Comparison of ENCODE assay signal across 12 mouse cellular contexts in the genomic region with DNA sequence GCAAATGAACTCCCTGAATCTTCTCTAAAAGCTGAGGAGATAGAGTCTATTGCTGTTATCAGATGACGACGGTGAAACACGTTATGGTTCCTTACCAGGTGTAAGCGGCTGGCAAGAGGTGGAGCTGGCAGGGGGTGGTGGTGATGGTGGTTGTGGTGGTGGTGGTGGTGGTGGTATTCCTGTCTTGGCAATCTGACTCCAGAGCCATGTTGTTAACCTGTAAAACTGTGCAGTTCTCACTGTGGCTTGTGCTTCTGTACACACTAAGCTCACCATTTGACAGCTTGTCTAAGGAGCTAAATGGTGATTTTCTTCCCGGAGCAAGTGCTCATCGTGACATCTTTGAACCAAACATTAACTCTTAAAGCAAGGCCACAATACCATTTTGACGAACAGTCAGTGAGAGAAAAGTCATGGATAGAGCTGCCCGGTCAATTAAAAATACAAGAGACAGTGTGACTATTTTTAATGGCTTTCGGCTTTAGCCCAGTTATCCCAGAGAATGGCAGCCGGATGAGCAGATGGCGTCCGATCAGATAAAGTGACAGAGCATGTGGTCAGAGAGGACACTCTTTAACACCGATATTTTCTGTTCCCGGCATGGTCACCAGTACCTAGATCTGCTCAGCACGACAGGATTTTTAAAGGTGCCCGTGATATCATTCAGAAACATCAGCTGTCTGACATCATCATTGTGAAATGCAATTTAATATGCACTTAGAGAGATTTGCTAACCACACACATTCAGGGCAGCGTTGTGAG. TPM values are rescaled to one million over a fixed set of nuclear protein-coding genes. Genes with fewer than 3 reads are reported as not detected.
DNase-seq lines count a peak whose midpoint lies in the region; ATAC-seq and TF ChIP-seq lines count a peak whose summit lies in the region.
"Had no signal": no experiment of that assay in that cellular context is flagged by ENCODE, and none has a peak within 500 bp of the region (broad histone marks: within the 10 kb centered on the region; RNA-seq: fewer than 3 reads in every experiment).

No protein-coding gene starts in this region.

- WGBS in midbrain, embryonic 12.5 days = 85% methylated on average over 17 of the region's 17 CpGs
- 80% methylated on average over 17 of the region's 17 CpGs for WGBS in midbrain, embryonic 13.5 days

- H3K79me2 ChIP-seq in myocyte (ENCODE audit: control insufficient read depth, insufficient read depth) = no peaks in the 10 kb centered on the region

- DNase-seq in brain, embryonic 14.5 days (ENCODE audit: low read depth) = peak; percentile 10
- peak; percentile 84 to 88 for DNase-seq in cerebellum, adult 18-20 months
- DNase-seq in adipocyte (ENCODE audit: low spot score) = no peak
- no peak for DNase-seq in adrenal gland, adult 2 months
- DNase-seq: liver, embryonic 13.5 days; lung, postnatal 10 days had no signal

- TF ChIP-seq POLR2A in brain, embryonic 14.5 days (IDR thresholded peaks at IDR 0.05; ENCODE audit: borderline replicate concordance, extremely low read depth, insufficient read depth, insufficient read length, poor library complexity, severe bottlenecking) = no peak
- TF ChIP-seq POLR2A in myocyte (IDR thresholded peaks at IDR 0.05; ENCODE audit: insufficient read length, low read depth) = no peak

- no peak overlapping the region for H3ac ChIP-seq in myocyte (ENCODE audit: control insufficient read depth, insufficient read length)

- H3K27ac ChIP-seq in midbrain, embryonic 12.5 days (replicated peaks) = no peak overlapping the region
- H3K27ac ChIP-seq in midbrain, embryonic 13.5 days = no peak overlapping the region
- H3K27ac ChIP-seq: kidney, embryonic 15.5 days; liver, embryonic 13.5 days had no signal

- no peak overlapping the region for H3K9ac ChIP-seq in midbrain, embryonic 12.5 days (replicated peaks)
- no peak overlapping the region for H3K9ac ChIP-seq in midbrain, embryonic 13.5 days (replicated peaks)
- H3K9ac ChIP-seq: kidney, embryonic 15.5 days; liver, embryonic 13.5 days had no signal

- no peaks in the 10 kb centered on the region for H3K4me1 ChIP-seq in midbrain, embryonic 12.5 days
- H3K4me1 ChIP-seq in midbrain, embryonic 13.5 days (replicated peaks) = no peaks in the 10 kb centered on the region
- H3K4me1 ChIP-seq: kidney, embryonic 15.5 days; liver, embryonic 13.5 days had no signal

- no peak overlapping the region for H3K4me2 ChIP-seq in midbrain, embryonic 12.5 days (replicated peaks)
- H3K4me2 ChIP-seq in midbrain, embryonic 13.5 days (replicated peaks) = no peak overlapping the region
- peak overlapping the region; percentile 70 for H3K4me2 ChIP-seq in myocyte (ENCODE audit: low read depth)
- H3K4me2 ChIP-seq: kidney, embryonic 15.5 days; liver, embryonic 13.5 days had no signal

- H3K36me3 ChIP-seq in midbrain, embryonic 12.5 days = no peaks in the 10 kb centered on the region
- no peaks in the 10 kb centered on the region for H3K36me3 ChIP-seq in midbrain, embryonic 13.5 days
- H3K36me3 ChIP-seq in myocyte (ENCODE audit: control insufficient read depth, insufficient read depth) = no peaks in the 10 kb centered on the region
- H3K36me3 ChIP-seq: kidney, embryonic 15.5 days; liver, embryonic 13.5 days had no signal

- no peaks in the 10 kb centered on the region for H3K27me3 ChIP-seq in midbrain, embryonic 12.5 days
- H3K27me3 ChIP-seq in midbrain, embryonic 13.5 days = no peaks in the 10 kb centered on the region
- H3K27me3 ChIP-seq in myocyte (ENCODE audit: control insufficient read depth, insufficient read depth, insufficient read length) = no peaks in the 10 kb centered on the region
- H3K27me3 ChIP-seq: kidney, embryonic 15.5 days; liver, embryonic 13.5 days; Patski had no signal

- H3K9me3 ChIP-seq in midbrain, embryonic 12.5 days = no peaks in the 10 kb centered on the region
- H3K9me3 ChIP-seq in midbrain, embryonic 13.5 days = no peaks in the 10 kb centered on the region
- H3K9me3 ChIP-seq: kidney, embryonic 15.5 days; liver, embryonic 13.5 days had no signal

- peak; percentile 44; the same call in 1 of the 2 replicates for ATAC-seq in midbrain, embryonic 12.5 days (ENCODE audit: low FRiP score, low read depth)
- no peak for ATAC-seq in midbrain, embryonic 13.5 days

- no peak for TF ChIP-seq CTCF in brain, embryonic 14.5 days (IDR thresholded peaks at IDR 0.05; ENCODE audit: borderline replicate concordance, extremely low read depth, insufficient read depth, insufficient read length)

- H3K4me3 ChIP-seq in midbrain, embryonic 12.5 days = no peak overlapping the region
- H3K4me3 ChIP-seq in midbrain, embryonic 13.5 days (replicated peaks) = no peak overlapping the region
- no peak overlapping the region for H3K4me3 ChIP-seq in myocyte
- H3K4me3 ChIP-seq: kidney, embryonic 15.5 days; liver, embryonic 13.5 days had no signal

TF ChIP-seq in myocyte, 11 proteins besides CTCF, POLR2A, EP300 and RAD21:
- TF ChIP-seq USF1 (IDR thresholded peaks at IDR 0.05; ENCODE audit: low read depth) = no peak
- no peak for TF ChIP-seq MAX (IDR thresholded peaks at IDR 0.05; ENCODE audit: low read depth)
- no peak for TF ChIP-seq POLR2AphosphoS2 (IDR thresholded peaks at IDR 0.05; ENCODE audit: insufficient read length, low read depth)
- TF ChIP-seq REST (IDR thresholded peaks at IDR 0.05; ENCODE audit: insufficient read depth, insufficient read length) = no peak
- TF ChIP-seq MYOG (IDR thresholded peaks at IDR 0.05; ENCODE audit: control insufficient read depth in 1 of 3, insufficient read depth in 1 of 3, insufficient read length in 2 of 3, low read depth in 2 of 3) = peak in 1 of 3 experiments; percentile 59
- TF ChIP-seq MYOD1 (IDR thresholded peaks at IDR 0.05; ENCODE audit: control insufficient read depth in 1 of 3, insufficient read length in 2 of 3, low read depth in 2 of 3) = peak; percentile 3 to 52 (median 4)
- TF ChIP-seq TCF3 (IDR thresholded peaks at IDR 0.05; ENCODE audit: insufficient read length, low read depth) = no peak
- no peak for TF ChIP-seq E2F4 (IDR thresholded peaks at IDR 0.05; ENCODE audit: insufficient read depth)
- no peak for TF ChIP-seq TCF12 (IDR thresholded peaks at IDR 0.05; ENCODE audit: insufficient read depth, poor library complexity, severe bottlenecking)
- no peak for TF ChIP-seq CEBPB (IDR thresholded peaks at IDR 0.05; ENCODE audit: insufficient read depth, poor library complexity, severe bottlenecking)
- no peak for TF ChIP-seq SRF (IDR thresholded peaks at IDR 0.05; ENCODE audit: control insufficient read depth, insufficient read length, low read depth)
TF ChIP-seq in myocyte: peak in this region for 2.

RNA-seq across cellular contexts. Expression of gene Hcn1, which starts 56.5 kb away (rescaled TPM):
- polyA plus RNA-seq in midbrain, embryonic 12.5 days (2016; fragmentation: Nextera tagmentation; extraction: Ambion mirVana) = 0.09 and 0.10 TPM in 2 replicates
- polyA plus RNA-seq in midbrain, embryonic 13.5 days (2015; fragmentation: Nextera tagmentation; extraction: Ambion mirVana) = 0.14 and 0.23 TPM in 2 replicates
- polyA plus RNA-seq in brain, embryonic 14.5 days (2012; rRNA removed) = 0.58 and 1.2 TPM in 2 replicates
- polyA plus RNA-seq in myocyte (2012; fragmentation: generic; extraction: Trizol) = 0.13 TPM
- total RNA-seq in adrenal gland, adult 2 months (2021) = under 1 TPM in 1 of 2 experiments, not detected in 1; 0.07 TPM
- polyA plus RNA-seq in adrenal gland, adult 2 months (2012; rRNA removed) = 0.01 and 0.03 TPM in 2 replicates
- polyA plus RNA-seq: gonadal fat pad, adult 2 months had no signal

Comparison
In these comparisons a context has a peak if more than half of its experiments do, and no peak if none do; other contexts are left out.
1. DNase-seq: peak in brain, embryonic 14.5 days (single experiment) and cerebellum, adult 18-20 months (2 of 2); none in adipocyte (single experiment) and adrenal gland, adult 2 months (single experiment).